Mouse (Mus musculus) gastrocnemius, adult 2 months (tissue): ENCODE measurements at regions not wholly inside any gene's neighbourhood (a gene's known extent, or its start where the extent isn't known, plus 50 kb on each side); places are given as distances from the start of the nearest gene placed in this dataset.

Source experiments
- DNase-seq: peaks from one replicate; pipeline ENCODE4 v3.0.0; 2022
- H3K27ac ChIP-seq: fragments of 200-600 bp; 2 replicates; pipeline ENCODE4 v1.8.1; 2022; ENCODE audit warnings: mild to moderate bottlenecking
- H3K4me3 ChIP-seq: fragments of 200-600 bp; 2 replicates; pipeline ENCODE4 v1.8.1; 2022; ENCODE audit warnings: mild to moderate bottlenecking, moderate library complexity
- CTCF ChIP-seq: fragments of 200-600 bp; IDR thresholded peaks from 2 replicates; pipeline ENCODE4 v1.8.1; 2022; ENCODE audit warnings: antibody characterized with exemption, mild to moderate bottlenecking, moderate library complexity
- intact Hi-C: fragments of 180-260 bp; cut with DNase I; formaldehyde crosslinking; loops from one replicate; pipeline ENCODE4 v1.15.1; 2025

DNA sequence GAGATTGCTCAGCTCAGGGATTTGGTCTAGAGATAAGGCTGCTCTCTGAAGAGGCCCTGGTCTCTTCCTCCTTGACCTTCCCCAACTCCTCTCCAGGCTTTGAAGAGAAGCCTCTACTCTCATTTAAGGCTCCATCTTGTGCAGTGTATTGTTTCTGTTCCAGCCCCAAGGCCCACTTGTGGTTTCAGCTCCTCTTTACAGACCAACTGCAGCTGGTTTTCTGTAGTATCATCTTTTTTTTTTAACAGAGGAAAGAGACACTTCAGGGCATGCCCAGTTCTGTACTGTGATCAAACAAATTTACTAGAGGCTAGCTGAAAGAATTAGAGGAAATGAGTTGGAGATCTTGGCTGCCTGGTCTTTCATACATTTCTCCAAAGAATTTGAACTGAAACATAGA lies 145.4 kb upstream of the Dcn start:
- no peak for TF ChIP-seq CTCF
- DNase-seq: no peak
- no peak overlapping the region for H3K4me3 ChIP-seq
- intact Hi-C loops: no loop called here
- peak overlapping the region; percentile 41 for H3K27ac ChIP-seq

DNA sequence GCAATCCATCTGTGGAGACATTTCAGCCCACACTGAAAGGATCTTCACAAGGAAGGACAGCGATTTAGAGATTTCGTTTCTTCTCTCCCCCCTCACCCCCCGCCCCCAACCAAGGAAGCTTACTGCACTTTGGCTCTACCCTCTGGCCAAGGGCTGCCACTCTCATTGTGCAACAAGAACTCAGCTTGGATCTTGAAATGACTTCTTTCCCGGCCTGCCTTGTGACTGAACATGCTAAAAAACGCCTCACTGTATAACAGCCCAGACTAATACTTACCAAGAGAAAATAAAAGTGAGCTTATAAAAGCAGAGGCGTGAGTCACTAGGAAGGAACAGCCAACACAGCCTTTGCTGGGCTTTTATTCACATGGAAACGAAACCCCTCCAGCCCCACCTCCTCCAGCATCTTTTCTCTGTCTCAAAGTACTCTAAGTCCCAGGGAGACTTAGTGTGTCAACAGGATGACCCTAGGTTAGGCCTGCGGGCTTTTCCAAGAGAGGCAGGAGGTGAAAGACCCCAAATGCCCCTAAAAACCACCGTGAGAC lies 144.7 kb upstream of the Dcn start:
- no peak overlapping the region for H3K4me3 ChIP-seq
- peak overlapping the region; percentile 41 for H3K27ac ChIP-seq
- no peak for TF ChIP-seq CTCF
- intact Hi-C loops: no loop called here
- no peak for DNase-seq

DNA sequence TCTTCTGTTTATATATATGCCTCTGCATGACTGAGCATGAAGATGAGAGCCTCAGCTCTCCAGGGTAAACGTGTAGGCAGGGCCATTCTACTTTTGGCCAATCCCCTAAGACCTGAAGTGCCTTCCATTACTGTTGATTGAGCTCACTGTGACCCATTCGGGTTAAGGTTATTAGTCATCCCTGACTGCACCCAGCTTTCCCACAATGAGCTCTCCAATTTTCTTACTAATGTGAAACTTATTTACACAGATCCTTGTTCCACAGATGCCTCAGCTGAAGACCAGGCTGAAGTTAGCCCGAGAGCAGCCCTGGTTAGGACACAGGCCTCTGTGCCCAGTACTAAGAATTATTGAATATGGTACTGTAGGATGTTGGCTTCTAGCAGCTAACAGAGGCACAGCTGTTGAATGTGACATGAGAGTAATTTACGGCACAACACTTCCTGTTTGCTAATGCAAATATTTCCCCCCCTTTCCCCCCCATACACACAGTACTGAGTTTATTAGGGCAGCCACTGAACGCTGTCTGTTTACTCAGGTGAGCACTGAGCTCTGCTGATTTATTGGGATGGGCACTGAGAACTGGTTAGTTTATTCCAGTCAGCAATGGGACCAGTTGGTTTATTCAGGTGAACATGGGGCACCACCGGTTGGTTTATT lies 141.2 kb upstream of the Dcn start:
- TF ChIP-seq CTCF: no peak
- no peak overlapping the region for H3K4me3 ChIP-seq
- intact Hi-C loops: no loop called here
- H3K27ac ChIP-seq: no peak overlapping the region
- DNase-seq: no peak

DNA sequence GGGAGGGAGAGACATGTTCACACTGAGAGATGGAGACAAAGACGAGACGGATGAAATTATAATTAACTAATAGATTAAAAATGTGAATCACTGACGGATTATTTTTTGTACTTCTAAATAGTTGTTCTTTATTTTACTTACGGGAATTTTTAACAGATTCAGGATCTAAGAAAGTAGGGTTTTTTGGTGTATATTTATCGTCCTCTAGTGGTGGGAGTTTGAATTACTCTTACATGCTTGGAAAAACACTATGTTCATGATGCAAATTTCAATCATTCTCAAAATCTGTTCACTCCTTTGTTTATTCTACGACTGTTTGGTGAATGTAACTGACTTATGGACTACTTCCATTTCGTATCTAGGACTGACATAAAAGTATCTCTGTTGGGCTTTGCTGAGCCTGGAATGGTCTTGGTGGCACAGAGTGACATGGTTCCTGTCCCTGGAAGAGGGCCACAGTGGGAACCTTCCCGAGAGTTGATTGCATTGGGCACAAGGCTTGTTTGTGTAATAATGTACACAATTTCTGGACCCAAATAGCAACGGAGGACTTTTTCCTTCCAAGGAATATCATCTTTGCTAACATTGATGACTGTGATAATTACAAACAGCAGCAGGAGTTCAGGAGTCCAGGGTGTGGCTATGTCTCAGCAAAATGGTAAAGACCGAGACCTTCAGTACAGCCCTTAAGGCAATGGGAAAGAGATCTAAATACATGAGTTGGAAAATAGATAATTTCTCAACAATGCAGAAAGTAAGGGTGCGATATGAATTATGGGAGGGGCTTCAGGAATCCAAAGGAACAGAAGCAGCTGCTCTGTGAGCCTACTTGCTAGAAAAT lies 139.3 kb upstream of the Dcn start:
- no peak for DNase-seq
- TF ChIP-seq CTCF: peak; percentile 92
- H3K4me3 ChIP-seq: no peak overlapping the region
- no peak overlapping the region for H3K27ac ChIP-seq
- intact Hi-C loops: no loop called here

DNA sequence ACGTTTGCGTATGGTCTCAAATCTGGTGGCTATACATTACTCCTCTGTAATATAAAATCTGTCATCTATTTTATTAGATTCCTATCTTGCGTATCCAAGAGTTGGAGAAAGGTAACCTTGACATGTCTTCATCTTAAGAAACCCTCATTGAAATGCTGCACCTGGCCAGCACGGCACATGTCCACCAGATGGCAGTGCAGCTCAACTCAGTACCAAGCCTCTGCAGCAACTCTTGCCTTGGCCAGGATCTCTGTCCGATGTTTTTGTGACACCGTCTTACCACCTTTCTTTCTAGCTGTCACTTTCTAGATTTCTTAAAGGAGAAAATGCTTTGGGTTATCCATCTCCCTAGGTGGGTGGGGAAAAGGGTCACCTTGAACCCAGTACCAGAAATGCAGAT lies 134.1 kb upstream of the Dcn start:
- H3K4me3 ChIP-seq: no peak overlapping the region
- no peak overlapping the region for H3K27ac ChIP-seq
- intact Hi-C loops: loop anchor here (5.0 kb wide), 1 partner anchor 342 kb away; no protein-coding TSS in a partner anchor
- TF ChIP-seq CTCF: peak; percentile 98
- peak; percentile 84 for DNase-seq

DNA sequence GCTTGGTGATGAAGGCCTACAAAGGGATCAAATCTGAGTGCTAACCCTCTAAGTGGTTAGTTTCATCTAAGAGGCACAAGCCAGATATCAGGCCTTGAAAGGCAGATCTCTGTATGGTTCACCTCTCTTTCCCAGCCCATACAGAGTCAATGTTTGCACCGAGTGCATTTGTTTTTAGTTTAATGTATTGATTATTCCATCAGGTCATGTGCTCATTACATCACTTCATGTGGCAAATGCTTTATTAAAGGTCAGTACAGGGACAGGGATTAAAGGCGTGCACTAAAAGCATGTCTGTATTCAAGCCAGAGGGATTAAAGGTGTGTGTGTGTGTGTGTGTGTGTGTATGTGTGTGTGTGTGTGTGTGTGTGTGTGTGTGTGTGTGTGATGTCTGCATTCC lies 132.5 kb upstream of the Dcn start:
- DNase-seq: no peak
- Histone ChIP-seq H3K27ac (no peak overlapping the region), H3K4me3 (no peak overlapping the region)
- TF ChIP-seq CTCF: no peak
- intact Hi-C loops: loop anchor here (5.0 kb wide), 1 partner anchor 340 kb away; no protein-coding TSS in a partner anchor

DNA sequence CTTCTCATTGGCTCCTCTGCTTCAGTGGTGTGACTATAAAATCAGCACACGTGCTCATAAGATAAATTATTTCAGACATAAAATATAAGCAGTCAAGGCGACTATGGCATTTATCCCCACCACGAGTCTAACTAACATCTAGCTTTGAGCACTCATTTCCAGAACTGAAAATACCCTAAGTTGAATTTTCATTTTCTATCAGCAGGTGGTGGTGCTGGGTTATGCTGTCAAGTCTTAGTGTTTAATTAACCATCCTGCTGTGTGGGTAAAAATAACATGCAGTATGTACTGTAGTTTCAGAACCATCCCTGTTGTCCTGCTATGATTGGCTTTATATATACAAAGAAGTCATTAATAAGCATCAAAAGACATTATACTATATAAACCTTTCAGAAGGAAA lies 110.8 kb upstream of the Dcn start:
- no peak for DNase-seq
- Histone ChIP-seq H3K27ac (no peak overlapping the region), H3K4me3 (no peak overlapping the region)
- intact Hi-C loops: no loop called here
- peak; percentile 27; the same call in 1 of the 2 replicates for TF ChIP-seq CTCF

- no peak overlapping the region for H3K4me3 ChIP-seq
- TF ChIP-seq CTCF: peak; percentile 83
- intact Hi-C loops: loop anchor here (10.0 kb wide), 1 partner anchor 329 kb away; no protein-coding TSS in a partner anchor
- DNase-seq: peak; percentile 68
- peak overlapping the region; percentile 66 for H3K27ac ChIP-seq
Observed at GRCm38 (mm10) chr10:97375824-97376223, 103.6 kb upstream of the Dcn start.

GRCm38 (mm10) chr10:97376376-97376775 lies 103.0 kb upstream of the Dcn start:
- TF ChIP-seq CTCF: no peak
- peak overlapping the region; percentile 66 for H3K27ac ChIP-seq
- H3K4me3 ChIP-seq: no peak overlapping the region
- intact Hi-C loops: loop anchor here (10.0 kb wide), 1 partner anchor 328 kb away; no protein-coding TSS in a partner anchor
- DNase-seq: no peak

DNA sequence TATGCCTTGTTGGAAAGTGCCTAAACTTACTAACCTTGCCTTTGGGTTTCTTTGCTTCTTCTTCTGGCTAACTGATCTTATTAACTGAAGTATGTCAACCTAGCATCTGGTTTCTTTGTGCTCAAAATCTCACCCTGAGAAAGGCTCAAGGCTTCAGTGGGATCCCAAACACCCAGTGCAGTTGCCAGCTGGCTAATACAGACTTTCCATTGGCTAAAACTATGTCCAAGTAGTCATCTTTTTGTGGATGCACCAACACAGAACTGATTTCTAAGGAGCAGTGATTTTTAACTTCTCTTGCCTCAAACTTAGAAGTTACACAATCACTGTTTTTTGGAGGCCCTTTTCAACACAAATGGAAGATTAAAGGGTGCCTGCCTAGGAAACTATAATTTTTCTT lies 97.8 kb upstream of the Dcn start:
- intact Hi-C loops: loop anchor here (10.0 kb wide), 1 partner anchor 103 kb away; no protein-coding TSS in a partner anchor
- Histone ChIP-seq H3K27ac (peak overlapping the region; percentile 70), H3K4me3 (no peak overlapping the region)
- no peak for TF ChIP-seq CTCF
- DNase-seq: peak; percentile 43

DNA sequence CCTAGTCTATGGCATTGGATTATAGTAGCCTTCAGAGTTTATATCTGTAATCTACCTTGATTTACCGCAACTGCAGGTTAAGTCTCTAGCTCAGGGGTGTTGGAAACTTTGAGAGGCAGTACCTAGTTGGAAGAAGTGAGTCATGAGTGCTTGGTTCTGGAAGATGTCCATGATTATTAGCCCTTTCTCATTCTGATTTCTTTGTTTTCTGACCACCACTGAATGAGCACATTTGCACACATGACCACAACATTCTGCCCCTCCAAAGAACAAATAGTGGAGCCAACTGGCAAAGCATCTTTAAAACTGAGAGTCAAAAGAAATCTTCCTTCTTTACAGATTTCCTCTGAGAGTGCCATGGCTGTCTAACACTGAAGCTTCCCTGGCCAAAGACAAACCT lies 95.5 kb upstream of the Dcn start:
- Histone ChIP-seq H3K27ac (peak overlapping the region; percentile 4; the same call in 1 of the 2 replicates), H3K4me3 (no peak overlapping the region)
- DNase-seq: no peak
- intact Hi-C loops: loop anchor here (10.0 kb wide), 1 partner anchor 101 kb away; no protein-coding TSS in a partner anchor
- no peak for TF ChIP-seq CTCF

- peak overlapping the region; percentile 59; the same call in 1 of the 2 replicates for H3K27ac ChIP-seq
- intact Hi-C loops: loop anchor here (10.0 kb wide), 1 partner anchor 97 kb away; no protein-coding TSS in a partner anchor
- H3K4me3 ChIP-seq: no peak overlapping the region
- DNase-seq: no peak
- no peak for TF ChIP-seq CTCF
Observed at GRCm38 (mm10) chr10:97387196-97387876, 92.1 kb upstream of the Dcn start.
